Mouse (Mus musculus): ENCODE data around the gene Ethe1. TPM values are rescaled to one million over a fixed set of nuclear protein-coding genes. Genes with fewer than 3 reads are reported as not detected.
A peak's percentile ranks its signal among the peaks of the same experiment; 100 is the strongest.

Ethe1 gene
- total and polyA plus RNA-seq, 3 experiments: 21.0 to 33.3 TPM; not detected in 1

GRCm38 (mm10) chr7:24538701-24539100 is 48.6 kb upstream of the Ethe1 start:
- Histone ChIP-seq H3K4me3 (ENCODE audit: control insufficient read depth in 1 of 2, insufficient read depth in 1 of 2, low read depth in 2 of 2, low read length in 2 of 2) (no peak overlapping the region), H3K79me2 (ENCODE audit: control insufficient read depth, insufficient read depth, low read length, poor library complexity) (no peaks in the 10 kb centered on the region), H3K4me1 (ENCODE audit: control insufficient read depth in 1 of 2, insufficient read depth in 2 of 2, low read length in 2 of 2) (no peaks in the 10 kb centered on the region), H3K9me3 (replicated peaks; ENCODE audit: insufficient read depth, low read length) (no peaks in the 10 kb centered on the region), H3K27ac (ENCODE audit: control insufficient read depth, low read depth, low read length) (no peak overlapping the region), H3K36me3 (ENCODE audit: control insufficient read depth in 1 of 2, insufficient read depth in 2 of 2, low read length in 2 of 2) (no peaks in the 10 kb centered on the region), H3K27me3 (ENCODE audit: control insufficient read depth in 1 of 2, insufficient read depth in 2 of 2, low read length in 2 of 2) (no peaks in the 10 kb centered on the region), H3K9ac (ENCODE audit: control insufficient read depth, low read depth, low read length, poor library complexity, severe bottlenecking) (no peak overlapping the region)
- DNase-seq (ENCODE audit: low read depth, low spot score): peak; percentile 25
- no peak for TF ChIP-seq CTCF (IDR thresholded peaks at IDR 0.05 in 2 of 3, conservative IDR thresholded peaks at IDR 0.05 in 1 of 3; ENCODE audit: control insufficient read depth in 1 of 3, insufficient read depth in 1 of 3, low read depth in 2 of 3, low read length in 3 of 3, poor library complexity in 1 of 3, severe bottlenecking in 1 of 3)
- TF ChIP-seq JUND (IDR thresholded peaks at IDR 0.05; ENCODE audit: low read depth, low read length): no peak
- no peak for TF ChIP-seq MYB (IDR thresholded peaks at IDR 0.05; ENCODE audit: low read depth, low read length)

GRCm38 (mm10) chr7:24539686-24540085 is 47.7 kb upstream of the Ethe1 start:
- TF ChIP-seq ETS1 (IDR thresholded peaks at IDR 0.05; ENCODE audit: low read depth, low read length) (no peak), NRF1 (IDR thresholded peaks at IDR 0.05; ENCODE audit: insufficient read depth, low read depth, low read length, poor library complexity, severe bottlenecking) (no peak), POLR2AphosphoS5 (IDR thresholded peaks at IDR 0.05; ENCODE audit: borderline replicate concordance, low read depth, low read length) (no peak), MAFK (IDR thresholded peaks at IDR 0.05; ENCODE audit: borderline replicate concordance, low read depth, low read length) (no peak), CHD2 (IDR thresholded peaks at IDR 0.05; ENCODE audit: low read length) (no peak), SIN3A (IDR thresholded peaks at IDR 0.05; ENCODE audit: low read length) (no peak), GATA1 (IDR thresholded peaks at IDR 0.05; ENCODE audit: low read depth, low read length) (no peak), USF1 (IDR thresholded peaks at IDR 0.05; ENCODE audit: low read depth, low read length) (no peak), POLR2AphosphoS2 (IDR thresholded peaks at IDR 0.05; ENCODE audit: low read length) (no peak), ELF1 (IDR thresholded peaks at IDR 0.05; ENCODE audit: low read depth, low read length) (no peak), RCOR1 (IDR thresholded peaks at IDR 0.05; ENCODE audit: low read depth, low read length) (no peak), GABPA (IDR thresholded peaks at IDR 0.05; ENCODE audit: low read depth, low read length) (no peak), CHD1 (IDR thresholded peaks at IDR 0.05; ENCODE audit: low read depth, low read length) (no peak)
- no peaks in the 10 kb centered on the region for H3K36me3 ChIP-seq (ENCODE audit: control insufficient read depth in 1 of 2, insufficient read depth in 2 of 2, low read length in 2 of 2)
- no peak for DNase-seq (ENCODE audit: low read depth, low spot score)
- no peak overlapping the region for H3K27ac ChIP-seq (ENCODE audit: control insufficient read depth, low read depth, low read length)
- no peaks in the 10 kb centered on the region for H3K27me3 ChIP-seq (ENCODE audit: control insufficient read depth in 1 of 2, insufficient read depth in 2 of 2, low read length in 2 of 2)
- no peak overlapping the region for H3K9ac ChIP-seq (ENCODE audit: control insufficient read depth, low read depth, low read length, poor library complexity, severe bottlenecking)
- no peaks in the 10 kb centered on the region for H3K9me3 ChIP-seq (replicated peaks; ENCODE audit: insufficient read depth, low read length)
- H3K4me1 ChIP-seq (ENCODE audit: control insufficient read depth in 1 of 2, insufficient read depth in 2 of 2, low read length in 2 of 2): no peaks in the 10 kb centered on the region
- H3K4me3 ChIP-seq (ENCODE audit: control insufficient read depth in 1 of 2, insufficient read depth in 1 of 2, low read depth in 2 of 2, low read length in 2 of 2): no peak overlapping the region
- H3K79me2 ChIP-seq (ENCODE audit: control insufficient read depth, insufficient read depth, low read length, poor library complexity): no peaks in the 10 kb centered on the region

DNA sequence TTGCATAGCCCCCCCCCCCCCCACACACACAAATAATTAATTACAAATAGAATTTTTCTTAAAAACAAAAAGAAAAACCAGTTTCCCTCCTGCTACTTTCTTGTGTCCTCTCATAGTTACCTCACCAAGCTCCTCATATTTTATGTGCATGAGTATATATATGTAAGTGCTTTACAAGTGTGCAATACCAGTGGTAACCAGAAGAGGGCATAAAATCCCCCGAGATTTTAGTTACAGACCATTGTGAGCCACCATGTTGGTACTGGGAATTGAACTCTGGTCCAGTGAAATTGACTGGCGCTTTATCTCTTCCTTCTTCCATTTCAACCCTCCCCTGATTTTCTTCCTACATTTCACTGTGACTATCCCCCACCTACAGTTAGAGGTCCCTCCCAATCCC is 42.8 kb upstream of the Ethe1 start:
- Histone ChIP-seq H3K9me3 (replicated peaks; ENCODE audit: insufficient read depth, low read length) (no peaks in the 10 kb centered on the region), H3K4me1 (ENCODE audit: control insufficient read depth in 1 of 2, insufficient read depth in 2 of 2, low read length in 2 of 2) (peaks cover 0 to 9% of the 10 kb centered on the region in 2 experiments; a peak in 2 of 4 replicates), H3K36me3 (ENCODE audit: control insufficient read depth in 1 of 2, insufficient read depth in 2 of 2, low read length in 2 of 2) (no peaks in the 10 kb centered on the region; a peak in 1 of 4 replicates), H3K27ac (ENCODE audit: control insufficient read depth, low read depth, low read length) (no peak overlapping the region), H3K27me3 (ENCODE audit: control insufficient read depth in 1 of 2, insufficient read depth in 2 of 2, low read length in 2 of 2) (no peaks in the 10 kb centered on the region), H3K4me3 (ENCODE audit: control insufficient read depth in 1 of 2, insufficient read depth in 1 of 2, low read depth in 2 of 2, low read length in 2 of 2) (no peak overlapping the region), H3K9ac (ENCODE audit: control insufficient read depth, low read depth, low read length, poor library complexity, severe bottlenecking) (no peak overlapping the region), H3K79me2 (ENCODE audit: control insufficient read depth, insufficient read depth, low read length, poor library complexity) (peaks cover 9% of the 10 kb centered on the region)
- DNase-seq (ENCODE audit: low read depth, low spot score): peak; percentile 67
- TF ChIP-seq CTCF (IDR thresholded peaks at IDR 0.05 in 2 of 3, conservative IDR thresholded peaks at IDR 0.05 in 1 of 3; ENCODE audit: control insufficient read depth in 1 of 3, insufficient read depth in 1 of 3, low read depth in 2 of 3, low read length in 3 of 3, poor library complexity in 1 of 3, severe bottlenecking in 1 of 3) (peak in 2 of 3 experiments; percentile 43 to 63; a peak in 4 of 6 replicates), MYB (IDR thresholded peaks at IDR 0.05; ENCODE audit: low read depth, low read length) (no peak)

Measured in MEL (cell line).